Mouse (Mus musculus) embryonic facial prominence, embryonic 14.5 days (tissue): ENCODE results near the gene Gm12253. TPM values are rescaled to one million over a fixed set of nuclear protein-coding genes. Genes with fewer than 3 reads are reported as not detected.

Source experiments
- ATAC-seq: fragments of 200-750 bp; cut with Nextera tagmentation; 2 replicates; pipeline ENCODE4 v1.8.0; 2017; ENCODE audit warnings: low read depth, moderate number of reproducible peaks, moderate TSS enrichment
- DNase-seq: peaks from one replicate; pipeline ENCODE4 v3.0.0-alpha.2; 2015; ENCODE audit warnings: low spot score
- H3K27ac ChIP-seq: fragments of 300-500 bp; sonication (generic); replicated peaks from 2 replicates; pipeline ENCODE4 v1.5.1; 2014; ENCODE audit warnings: low read depth, mild to moderate bottlenecking, low read length, moderate library complexity
- H3K27me3 ChIP-seq: fragments of 300-500 bp; sonication (generic); replicated peaks from 2 replicates; pipeline ENCODE4 v1.6.1; 2014; ENCODE audit warnings: low read length; ENCODE audit not compliant: control insufficient read depth, insufficient read depth
- H3K36me3 ChIP-seq: fragments of 300-500 bp; sonication (generic); 2 replicates; pipeline ENCODE4 v1.6.1; 2014; ENCODE audit warnings: low read length, mixed read lengths; ENCODE audit not compliant: control insufficient read depth, insufficient read depth
- H3K4me1 ChIP-seq: fragments of 300-500 bp; sonication (generic); 2 replicates; pipeline ENCODE4 v1.6.1; 2014; ENCODE audit warnings: antibody characterized with exemption, low read length; ENCODE audit not compliant: control insufficient read depth, insufficient read depth
- H3K4me2 ChIP-seq: fragments of 300-500 bp; sonication (generic); 2 replicates; pipeline ENCODE4 v1.6.1; 2014; ENCODE audit warnings: low read depth, mild to moderate bottlenecking, low read length, moderate library complexity, mixed read lengths
- H3K4me3 ChIP-seq: fragments of 300-500 bp; sonication (generic); 2 replicates; pipeline ENCODE4 v1.5.1; 2014; ENCODE audit warnings: low read depth, mild to moderate bottlenecking, low read length
- H3K9ac ChIP-seq: fragments of 300-500 bp; sonication (generic); 2 replicates; pipeline ENCODE4 v1.6.1; 2014; ENCODE audit warnings: low read depth, mild to moderate bottlenecking, low read length, moderate library complexity, mixed read lengths
- H3K9me3 ChIP-seq: fragments of 300-500 bp; sonication (generic); 2 replicates; pipeline ENCODE4 v1.6.1; 2016; ENCODE audit warnings: low read length; ENCODE audit not compliant: control insufficient read depth
- WGBS: fragments of 180-500 bp; shearing (Covaris S2); extraction: QIAGEN DNeasy Blood & Tissue Kit; methylation state at CpG from one replicate; pipeline ENCODE4 v1.1.7; 2014; 5-methylcytosine and 5-hydroxymethylcytosine counted together
- polyA plus RNA-seq: library from polyadenylated mRNA; unstranded; fragments of >200 nt; fragmentation: Nextera tagmentation; extraction: Ambion mirVana; gene quantifications from 2 replicates; pipeline ENCODE4 v1.2.1, GENCODE M21; 2014

Gene Gm12253
- not detected in 2 replicates for polyA plus RNA-seq

GRCm38 (mm10) chr11:58432259-58432658 is at the start of gene Gm12253:
Gene Gm12253 (plus strand): TSS chr11:58432559.
- Histone ChIP-seq H3K9ac (no peak within 1 kb of the TSS), H3K27ac (no peak within 1 kb of the TSS), H3K27me3 (no peaks in the 10 kb centered on the region), H3K36me3 (no peaks in the 10 kb centered on the region), H3K4me1 (no peaks in the 10 kb centered on the region; the same call in 1 of the 2 replicates), H3K9me3 (no peaks in the 10 kb centered on the region), H3K4me2 (no peak within 1 kb of the TSS), H3K4me3 (no peak within 1 kb of the TSS)
- 92% methylated on average over 3 of the region's 3 CpGs for WGBS
- DNase-seq (no peak), ATAC-seq (no peak)

GRCm38 (mm10) chr11:58399985-58400645 is 32.2 kb upstream of the Gm12253 start:
- H3K27me3 ChIP-seq, result no peaks in the 10 kb centered on the region
- no peak overlapping the region for H3K9ac ChIP-seq
- no peak overlapping the region for H3K27ac ChIP-seq
- no peaks in the 10 kb centered on the region for H3K4me1 ChIP-seq
- no peak overlapping the region for H3K4me3 ChIP-seq
- no peaks in the 10 kb centered on the region for H3K36me3 ChIP-seq
- WGBS, result 59% methylated on average over 6 of the region's 6 CpGs
- ATAC-seq (no peak), DNase-seq (no peak)
- H3K9me3 ChIP-seq, result no peaks in the 10 kb centered on the region
- H3K4me2 ChIP-seq, result no peak overlapping the region

GRCm38 (mm10) chr11:58400655-58401054 is 31.7 kb upstream of the Gm12253 start:
- DNase-seq (no peak), ATAC-seq (no peak)
- H3K36me3 ChIP-seq, result no peaks in the 10 kb centered on the region
- 41% methylated on average over 5 of the region's 5 CpGs for WGBS
- H3K27ac ChIP-seq, result no peak overlapping the region
- no peaks in the 10 kb centered on the region for H3K4me1 ChIP-seq
- H3K27me3 ChIP-seq, result no peaks in the 10 kb centered on the region
- no peak overlapping the region for H3K4me3 ChIP-seq
- H3K9ac ChIP-seq, result no peak overlapping the region
- H3K9me3 ChIP-seq, result no peaks in the 10 kb centered on the region
- H3K4me2 ChIP-seq, result no peak overlapping the region

GRCm38 (mm10) chr11:58408066-58408465 is 24.3 kb upstream of the Gm12253 start:
- ATAC-seq (no peak), DNase-seq (no peak)
- H3K27ac ChIP-seq, result no peak overlapping the region
- no peaks in the 10 kb centered on the region for H3K9me3 ChIP-seq
- WGBS, result 71% methylated on average over 3 of the region's 3 CpGs
- H3K36me3 ChIP-seq, result no peaks in the 10 kb centered on the region
- no peak overlapping the region for H3K9ac ChIP-seq
- no peaks in the 10 kb centered on the region for H3K27me3 ChIP-seq
- H3K4me1 ChIP-seq, result no peaks in the 10 kb centered on the region
- H3K4me2 ChIP-seq, result no peak overlapping the region
- H3K4me3 ChIP-seq, result no peak overlapping the region

- H3K27me3 ChIP-seq, result no peaks in the 10 kb centered on the region
- 47% methylated on average over 3 of the region's 3 CpGs for WGBS
- DNase-seq (peak; percentile 26), ATAC-seq (no peak)
- H3K36me3 ChIP-seq, result no peaks in the 10 kb centered on the region
- H3K4me3 ChIP-seq, result no peak overlapping the region
- H3K4me2 ChIP-seq, result no peak overlapping the region
- no peaks in the 10 kb centered on the region for H3K4me1 ChIP-seq
- H3K9me3 ChIP-seq, result no peaks in the 10 kb centered on the region
- H3K27ac ChIP-seq, result no peak overlapping the region
- no peak overlapping the region for H3K9ac ChIP-seq
Measured at GRCm38 (mm10) chr11:58418336-58418735, 14.0 kb upstream of the Gm12253 start.

GRCm38 (mm10) chr11:58420815-58421214 is 11.5 kb upstream of the Gm12253 start, which contains the start of gene 1810065E05Rik:
Gene 1810065E05Rik (plus strand): TSS chr11:58421111.
- Histone ChIP-seq H3K9me3 (no peaks in the 10 kb centered on the region), H3K4me3 (no peak within 1 kb of the TSS), H3K36me3 (no peaks in the 10 kb centered on the region), H3K4me1 (no peaks in the 10 kb centered on the region), H3K4me2 (no peak within 1 kb of the TSS), H3K9ac (no peak within 1 kb of the TSS), H3K27me3 (no peaks in the 10 kb centered on the region), H3K27ac (no peak within 1 kb of the TSS)
- DNase-seq (no peak), ATAC-seq (no peak)
- WGBS, result 65% methylated on average over 1 of the region's 1 CpGs

- Histone ChIP-seq H3K9ac (no peak overlapping the region), H3K4me2 (no peak overlapping the region), H3K9me3 (no peaks in the 10 kb centered on the region), H3K27me3 (no peaks in the 10 kb centered on the region), H3K4me3 (no peak overlapping the region), H3K27ac (no peak overlapping the region), H3K36me3 (no peaks in the 10 kb centered on the region), H3K4me1 (no peaks in the 10 kb centered on the region)
- WGBS, result 42% methylated on average over 5 of the region's 5 CpGs
- ATAC-seq (no peak), DNase-seq (no peak)
Measured at GRCm38 (mm10) chr11:58437866-58438265, 5.5 kb downstream of the Gm12253 start.

- H3K4me2 ChIP-seq, result no peak within 1 kb of the TSS
- H3K27me3 ChIP-seq, result no peaks in the 10 kb centered on the region
- no peaks in the 10 kb centered on the region for H3K4me1 ChIP-seq
- ATAC-seq, result no peak
- no peak within 1 kb of the TSS for H3K9ac ChIP-seq
- DNase-seq, result no peak
- WGBS, result 96% methylated on average over 9 of the region's 9 CpGs
- H3K9me3 ChIP-seq, result no peaks in the 10 kb centered on the region
- no peak within 1 kb of the TSS for H3K27ac ChIP-seq
- H3K36me3 ChIP-seq, result no peaks in the 10 kb centered on the region
- H3K4me3 ChIP-seq, result no peak within 1 kb of the TSS
Measured at GRCm38 (mm10) chr11:58452759-58453158, 20.4 kb downstream of the Gm12253 start, which contains the start of gene Lypd9. Gene Lypd9 (minus strand): TSS chr11:58452923.

- DNase-seq (peak; percentile 20), ATAC-seq (peak; percentile 44; the same call in 1 of the 2 replicates)
- no peak overlapping the region for H3K27ac ChIP-seq
- H3K36me3 ChIP-seq, result no peaks in the 10 kb centered on the region
- H3K27me3 ChIP-seq, result no peaks in the 10 kb centered on the region
- no peak overlapping the region for H3K9ac ChIP-seq
- whole genome bisulfite sequencing, result 22% methylated on average over 4 of the region's 4 CpGs
- no peaks in the 10 kb centered on the region for H3K9me3 ChIP-seq
- no peak overlapping the region for H3K4me3 ChIP-seq
- H3K4me1 ChIP-seq, result no peaks in the 10 kb centered on the region
- H3K4me2 ChIP-seq, result no peak overlapping the region
Measured at GRCm38 (mm10) chr11:58453592-58453991, 21.2 kb downstream of the Gm12253 start.
